Mouse (Mus musculus): ENCODE data around the gene Zmpste24. TPM values are rescaled to one million over a fixed set of nuclear protein-coding genes. Genes with fewer than 3 reads are reported as not detected.
"Not testable (repeated sequence)": the region's sequence is repeated elsewhere in the genome, so short reads cannot be mapped to it uniquely, and the experiment has no call there.

Zmpste24 gene
- polyA plus RNA-seq (2015; fragmentation: Nextera tagmentation; extraction: Ambion mirVana): 23.4 and 30.2 TPM in 2 replicates

GRCm38 (mm10) chr4:121097650-121098378 is at the start of gene Zmpste24:
Gene Zmpste24, minus strand, starts transcription at chr4:121098241.
- DNase-seq (peak; percentile 75), ATAC-seq (ENCODE audit: low read depth) (peak; percentile 91)
- H3K4me2 ChIP-seq: peak within 1 kb of the TSS; percentile 80
- WGBS (ENCODE audit: insufficient replicate concordance): under 1% methylated on average over 39 of the region's 39 CpGs
- H3K27ac ChIP-seq: peak within 1 kb of the TSS; percentile 79
- H3K4me3 ChIP-seq (replicated peaks): peak within 1 kb of the TSS; percentile 91
- no peaks in the 10 kb centered on the region for H3K9me3 ChIP-seq (replicated peaks)
- peaks cover 12% of the 10 kb centered on the region for H3K4me1 ChIP-seq (replicated peaks)
- peak within 1 kb of the TSS; percentile 88 for H3K9ac ChIP-seq
- H3K27me3 ChIP-seq: no peaks in the 10 kb centered on the region
- H3K36me3 ChIP-seq: peaks cover 27% of the 10 kb centered on the region

GRCm38 (mm10) chr4:121109126-121109525 is 11.1 kb upstream of the Zmpste24 start, which contains the start of gene Tmco2:
Gene Tmco2, minus strand, starts transcription at chr4:121109226.
- no peak for ATAC-seq (ENCODE audit: low read depth)
- WGBS (ENCODE audit: insufficient replicate concordance): 91% methylated on average over 2 of the region's 2 CpGs
- no peaks in the 10 kb centered on the region for H3K36me3 ChIP-seq

GRCm38 (mm10) chr4:121103304-121103703 is 5.3 kb upstream of the Zmpste24 start:
- Histone ChIP-seq H3K27me3 (no peaks in the 10 kb centered on the region), H3K9ac (no peak overlapping the region), H3K36me3 (no peaks in the 10 kb centered on the region), H3K9me3 (replicated peaks) (no peaks in the 10 kb centered on the region), H3K4me3 (replicated peaks) (no peak overlapping the region), H3K4me2 (no peak overlapping the region), H3K27ac (no peak overlapping the region), H3K4me1 (replicated peaks) (no peaks in the 10 kb centered on the region; the same call in 1 of the 2 replicates)
- ATAC-seq (ENCODE audit: low read depth) (no peak), DNase-seq (no peak)
- 65% methylated on average over 4 of the region's 4 CpGs for WGBS (ENCODE audit: insufficient replicate concordance)

More at GRCm38 (mm10) chr4:121109126-121109525, 11.1 kb upstream of the Zmpste24 start, which contains the start of gene Tmco2:
- Histone ChIP-seq H3K4me1 (replicated peaks) (no peaks in the 10 kb centered on the region), H3K27ac (no peak within 1 kb of the TSS), H3K4me2 (no peak within 1 kb of the TSS), H3K27me3 (no peaks in the 10 kb centered on the region), H3K9ac (no peak within 1 kb of the TSS), H3K9me3 (replicated peaks) (no peaks in the 10 kb centered on the region), H3K4me3 (replicated peaks) (no peak within 1 kb of the TSS)
- DNase-seq: no peak

GRCm38 (mm10) chr4:121090211-121090610 is 7.8 kb downstream of the Zmpste24 start:
- no peaks in the 10 kb centered on the region for H3K4me1 ChIP-seq (replicated peaks)
- H3K4me3 ChIP-seq (replicated peaks): no peak overlapping the region
- no peak for DNase-seq
- no peaks in the 10 kb centered on the region for H3K27me3 ChIP-seq
- peaks cover 65% of the 10 kb centered on the region for H3K36me3 ChIP-seq
- no peaks in the 10 kb centered on the region for H3K9me3 ChIP-seq (replicated peaks)
- no peak for ATAC-seq (ENCODE audit: low read depth)
- no peak overlapping the region for H3K27ac ChIP-seq
- WGBS (ENCODE audit: insufficient replicate concordance): 80% methylated on average over 4 of the region's 4 CpGs
- no peak overlapping the region for H3K9ac ChIP-seq
- no peak overlapping the region for H3K4me2 ChIP-seq

- Histone ChIP-seq H3K27me3 (no peaks in the 10 kb centered on the region), H3K9me3 (replicated peaks) (no peaks in the 10 kb centered on the region), H3K4me2 (no peak overlapping the region), H3K4me1 (replicated peaks) (no peaks in the 10 kb centered on the region), H3K36me3 (peaks cover 61% of the 10 kb centered on the region), H3K4me3 (replicated peaks) (no peak overlapping the region), H3K27ac (no peak overlapping the region), H3K9ac (no peak overlapping the region)
- no peak for ATAC-seq (ENCODE audit: low read depth)
- 77% methylated on average over 2 of the region's 2 CpGs for WGBS (ENCODE audit: insufficient replicate concordance)
- DNase-seq: no peak
These were observed 9.3 kb downstream of the Zmpste24 start for GRCm38 (mm10) chr4:121088696-121089095.

- Histone ChIP-seq H3K9me3 (replicated peaks) (no peaks in the 10 kb centered on the region), H3K4me3 (replicated peaks) (no peak overlapping the region), H3K4me2 (no peak overlapping the region), H3K27me3 (no peaks in the 10 kb centered on the region), H3K4me1 (replicated peaks) (no peaks in the 10 kb centered on the region), H3K27ac (no peak overlapping the region), H3K36me3 (peaks cover 67% of the 10 kb centered on the region), H3K9ac (no peak overlapping the region)
- ATAC-seq (ENCODE audit: low read depth) (no peak), DNase-seq (no peak)
These were observed 13.5 kb downstream of the Zmpste24 start for GRCm38 (mm10) chr4:121084506-121084905.

GRCm38 (mm10) chr4:121080395-121080794 is 17.6 kb downstream of the Zmpste24 start:
- Histone ChIP-seq H3K9me3 (replicated peaks) (no peaks in the 10 kb centered on the region), H3K27ac (no peak overlapping the region), H3K4me2 (no peak overlapping the region), H3K4me1 (replicated peaks) (no peaks in the 10 kb centered on the region), H3K9ac (no peak overlapping the region), H3K27me3 (no peaks in the 10 kb centered on the region), H3K36me3 (peaks cover 72% of the 10 kb centered on the region), H3K4me3 (replicated peaks) (no peak overlapping the region)
- no peak for DNase-seq
- no peak for ATAC-seq (ENCODE audit: low read depth)
- 78% methylated on average over 1 of the region's 1 CpGs for WGBS (ENCODE audit: insufficient replicate concordance)

GRCm38 (mm10) chr4:121077915-121078646 is 20.0 kb downstream of the Zmpste24 start:
- Histone ChIP-seq H3K36me3 (peaks cover 66% of the 10 kb centered on the region), H3K27me3 (no peaks in the 10 kb centered on the region), H3K9ac (no peak overlapping the region), H3K4me2 (no peak overlapping the region), H3K4me1 (replicated peaks) (no peaks in the 10 kb centered on the region), H3K27ac (no peak overlapping the region), H3K9me3 (replicated peaks) (no peaks in the 10 kb centered on the region), H3K4me3 (replicated peaks) (no peak overlapping the region)
- ATAC-seq (ENCODE audit: low read depth): no peak
- no peak for DNase-seq
- WGBS (ENCODE audit: insufficient replicate concordance): 75% methylated on average over 3 of the region's 3 CpGs

- no peak for DNase-seq
- WGBS (ENCODE audit: insufficient replicate concordance): 75% methylated on average over 4 of the region's 4 CpGs
- H3K36me3 ChIP-seq: peaks cover 40% of the 10 kb centered on the region
- H3K9me3 ChIP-seq (replicated peaks): no peaks in the 10 kb centered on the region
- no peak for ATAC-seq (ENCODE audit: low read depth)
- no peak overlapping the region for H3K4me2 ChIP-seq
- no peak overlapping the region for H3K27ac ChIP-seq
- no peak overlapping the region for H3K4me3 ChIP-seq (replicated peaks)
- H3K4me1 ChIP-seq (replicated peaks): no peaks in the 10 kb centered on the region
- H3K27me3 ChIP-seq: no peaks in the 10 kb centered on the region
- no peak overlapping the region for H3K9ac ChIP-seq
These were observed 23.8 kb downstream of the Zmpste24 start for GRCm38 (mm10) chr4:121074250-121074649.

- WGBS (ENCODE audit: insufficient replicate concordance): 68% methylated on average over 2 of the region's 2 CpGs
- Histone ChIP-seq H3K4me3 (replicated peaks) (no peak overlapping the region), H3K4me1 (replicated peaks) (no peaks in the 10 kb centered on the region), H3K27ac (no peak overlapping the region), H3K9ac (no peak overlapping the region), H3K4me2 (no peak overlapping the region), H3K27me3 (no peaks in the 10 kb centered on the region), H3K36me3 (peaks cover 39% of the 10 kb centered on the region), H3K9me3 (replicated peaks) (no peaks in the 10 kb centered on the region)
- no peak for ATAC-seq (ENCODE audit: low read depth)
- no peak for DNase-seq
These were observed 32.7 kb downstream of the Zmpste24 start for GRCm38 (mm10) chr4:121065336-121065735.

GRCm38 (mm10) chr4:121059218-121059617 is 38.8 kb downstream of the Zmpste24 start:
- ATAC-seq (ENCODE audit: low read depth); H3K27ac ChIP-seq; H3K4me2 ChIP-seq; H3K9me3 ChIP-seq (replicated peaks); H3K27me3 ChIP-seq; DNase-seq; H3K9ac ChIP-seq; H3K4me3 ChIP-seq (replicated peaks); H3K4me1 ChIP-seq (replicated peaks): not testable (repeated sequence)
- WGBS (ENCODE audit: insufficient replicate concordance): 81% methylated on average over 10 of the region's 10 CpGs
- peaks cover 23% of the 10 kb centered on the region for H3K36me3 ChIP-seq
